Mouse (Mus musculus) liver, postnatal 0 days (tissue): ENCODE data around the gene Nbea.

Source experiments
- CTCF ChIP-seq: sonication (generic); IDR thresholded peaks from 2 replicates; pipeline ENCODE4 v1.5.1; 2016; ENCODE audit warnings: antibody characterized with exemption, low read depth
- EP300 ChIP-seq: IDR thresholded peaks from 2 replicates; pipeline ENCODE4 v1.6.1; 2016; ENCODE audit warnings: antibody characterized with exemption, low read depth, mild to moderate bottlenecking

DNA sequence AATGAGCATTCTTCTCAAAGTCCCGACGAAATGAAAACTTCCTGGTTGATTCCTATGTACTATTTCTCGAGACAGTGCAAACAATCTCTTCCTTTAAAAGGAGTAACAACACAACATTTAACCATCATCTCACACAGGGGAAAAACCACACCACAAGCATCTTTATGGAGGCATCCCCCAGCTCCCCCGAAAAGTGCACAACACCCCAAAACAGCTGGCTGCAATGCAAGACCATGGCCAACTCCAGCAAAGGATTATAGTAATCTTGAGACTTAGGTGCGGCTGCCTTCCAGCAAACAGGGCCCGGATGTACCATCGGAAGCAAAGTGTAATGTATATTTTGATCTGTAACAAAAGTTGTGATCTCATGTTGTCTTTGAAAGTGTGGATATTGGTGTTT lies 399.4 kb downstream of the Nbea start:
- no peak for TF ChIP-seq CTCF
- TF ChIP-seq EP300: no peak
